Mouse (Mus musculus) cerebellum, adult 2 months (tissue): ENCODE data around the gene Phxr2.

Experiments
- CTCF ChIP-seq: fragments of 200-500 bp; IDR thresholded peaks from 2 replicates; pipeline ENCODE4 v1.5.1; 2011; ENCODE audit warnings: low read depth, mild to moderate bottlenecking, control low read depth, low read length, moderate library complexity, borderline replicate concordance; ENCODE audit not compliant: insufficient read depth
- POLR2A ChIP-seq: fragments of 200-500 bp; IDR thresholded peaks from 2 replicates; pipeline ENCODE4 v1.6.1; 2011; ENCODE audit warnings: low read length, control low read depth, borderline replicate concordance; ENCODE audit not compliant: insufficient read depth

GRCm38 (mm10) chr10:99083431-99084003 lies 42.6 kb downstream of the Phxr2 start:
- no peak for TF ChIP-seq CTCF
- no peak for TF ChIP-seq POLR2A
